Mouse (Mus musculus): ENCODE measurements at regions not wholly inside any gene's neighbourhood (a gene's known extent, or its start where the extent isn't known, plus 50 kb on each side); places are given as distances from the start of the nearest gene placed in this dataset.
A peak's percentile ranks its signal among the peaks of the same experiment; 100 is the strongest.

DNA sequence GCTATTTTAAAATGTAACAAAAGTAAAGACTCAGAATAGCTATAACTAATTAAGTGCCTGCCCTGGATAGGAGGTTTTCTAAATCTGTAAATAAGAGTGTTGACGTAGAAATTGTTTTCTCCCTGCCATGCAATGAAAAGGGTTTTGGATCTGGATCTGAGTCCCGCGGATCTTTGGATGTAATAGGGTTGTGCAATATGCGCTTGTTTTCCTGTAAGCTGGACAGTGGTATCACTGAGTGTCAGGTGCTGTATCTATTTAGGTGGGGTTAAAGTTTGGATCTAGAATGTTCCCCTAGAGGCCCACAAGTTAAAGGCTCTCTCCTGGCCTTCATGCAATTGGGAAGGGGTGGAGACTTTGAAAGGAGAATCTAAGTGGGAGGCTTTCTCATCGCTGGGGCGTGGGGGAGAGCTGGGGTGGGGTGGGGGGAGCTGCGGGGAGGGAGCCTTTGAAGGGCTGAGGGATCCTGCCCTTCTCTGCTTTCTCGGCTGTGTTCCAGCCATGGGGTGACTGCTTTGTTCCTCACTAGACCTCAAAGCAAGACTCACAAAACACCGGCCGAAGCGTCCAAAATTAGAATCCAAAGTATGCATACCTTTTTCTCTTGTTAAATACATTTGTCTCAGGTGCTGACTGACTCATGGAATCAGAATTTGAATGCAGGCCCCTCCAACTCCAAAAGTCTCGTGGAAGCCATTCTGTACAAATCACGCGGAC is 70.0 kb upstream of the Caprin1 start:
- H3K4me3 ChIP-seq (replicated peaks; ENCODE audit: control insufficient read depth, low read depth, low read length): no peak overlapping the region
- TF ChIP-seq POLR2A (IDR thresholded peaks at IDR 0.05; ENCODE audit: borderline replicate concordance, control insufficient read depth, low read depth, low read length) (no peak), CTCF (IDR thresholded peaks at IDR 0.05; ENCODE audit: control insufficient read depth, insufficient read depth, low read length) (no peak)
- peaks cover 4% of the 10 kb centered on the region for H3K4me1 ChIP-seq (ENCODE audit: control insufficient read depth, insufficient read depth, low read length)
- WGBS: 79% methylated on average over 14 of the region's 14 CpGs
- H3K27ac ChIP-seq (ENCODE audit: control insufficient read depth, insufficient read depth, low read depth, low read length, poor library complexity): no peak overlapping the region

DNA sequence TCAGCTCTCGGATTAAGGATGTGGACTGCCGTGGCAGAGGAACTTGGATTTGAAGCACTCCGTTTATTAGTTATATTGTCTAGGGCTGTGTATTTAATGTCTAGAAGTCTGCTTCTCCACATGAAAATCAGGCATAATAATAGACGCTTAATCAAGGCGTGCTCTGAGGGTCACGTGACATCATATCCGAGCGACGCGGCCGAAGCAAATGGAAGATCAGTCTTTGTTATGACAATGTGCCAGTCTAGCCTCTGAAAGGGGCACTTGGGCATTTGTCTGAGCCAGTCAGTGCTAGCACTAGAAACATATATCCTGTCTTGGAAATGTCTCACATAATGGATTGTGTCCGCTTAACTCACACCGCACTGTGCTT is 70.5 kb upstream of the Caprin1 start:
- no peak overlapping the region for H3K4me3 ChIP-seq (replicated peaks; ENCODE audit: control insufficient read depth, low read depth, low read length)
- no peak overlapping the region for H3K27ac ChIP-seq (ENCODE audit: control insufficient read depth, insufficient read depth, low read depth, low read length, poor library complexity)
- H3K4me1 ChIP-seq (ENCODE audit: control insufficient read depth, insufficient read depth, low read length): peaks cover 4% of the 10 kb centered on the region
- WGBS: 91% methylated on average over 13 of the region's 13 CpGs
- TF ChIP-seq CTCF (IDR thresholded peaks at IDR 0.05; ENCODE audit: control insufficient read depth, insufficient read depth, low read length) (no peak), POLR2A (IDR thresholded peaks at IDR 0.05; ENCODE audit: borderline replicate concordance, control insufficient read depth, low read depth, low read length) (no peak)

DNA sequence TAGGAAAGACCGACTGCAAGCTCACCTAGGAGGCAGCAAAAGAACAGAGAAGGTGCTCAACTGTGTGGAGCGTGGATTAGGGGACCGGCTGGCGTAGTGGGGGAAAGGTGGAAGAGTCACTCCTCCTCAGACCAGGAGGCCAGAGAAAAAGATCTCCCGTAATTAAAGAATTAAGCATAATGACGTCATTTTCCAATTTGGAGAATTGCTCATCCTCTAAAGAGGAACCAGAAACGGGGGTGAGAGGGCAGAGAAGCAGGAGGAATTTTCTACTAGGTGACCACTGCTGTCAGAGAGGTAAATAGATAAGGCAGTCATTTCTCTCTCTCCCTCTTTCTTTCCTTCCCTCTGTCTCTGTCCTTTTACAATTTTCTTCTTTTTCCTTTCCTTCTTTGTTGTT is 71.2 kb upstream of the Caprin1 start:
- peaks cover 4% of the 10 kb centered on the region for H3K4me1 ChIP-seq (ENCODE audit: control insufficient read depth, insufficient read depth, low read length)
- TF ChIP-seq CTCF (IDR thresholded peaks at IDR 0.05; ENCODE audit: control insufficient read depth, insufficient read depth, low read length) (no peak), POLR2A (IDR thresholded peaks at IDR 0.05; ENCODE audit: borderline replicate concordance, control insufficient read depth, low read depth, low read length) (no peak)
- H3K27ac ChIP-seq (ENCODE audit: control insufficient read depth, insufficient read depth, low read depth, low read length, poor library complexity): no peak overlapping the region
- no peak overlapping the region for H3K4me3 ChIP-seq (replicated peaks; ENCODE audit: control insufficient read depth, low read depth, low read length)
- WGBS: 59% methylated on average over 7 of the region's 7 CpGs

DNA sequence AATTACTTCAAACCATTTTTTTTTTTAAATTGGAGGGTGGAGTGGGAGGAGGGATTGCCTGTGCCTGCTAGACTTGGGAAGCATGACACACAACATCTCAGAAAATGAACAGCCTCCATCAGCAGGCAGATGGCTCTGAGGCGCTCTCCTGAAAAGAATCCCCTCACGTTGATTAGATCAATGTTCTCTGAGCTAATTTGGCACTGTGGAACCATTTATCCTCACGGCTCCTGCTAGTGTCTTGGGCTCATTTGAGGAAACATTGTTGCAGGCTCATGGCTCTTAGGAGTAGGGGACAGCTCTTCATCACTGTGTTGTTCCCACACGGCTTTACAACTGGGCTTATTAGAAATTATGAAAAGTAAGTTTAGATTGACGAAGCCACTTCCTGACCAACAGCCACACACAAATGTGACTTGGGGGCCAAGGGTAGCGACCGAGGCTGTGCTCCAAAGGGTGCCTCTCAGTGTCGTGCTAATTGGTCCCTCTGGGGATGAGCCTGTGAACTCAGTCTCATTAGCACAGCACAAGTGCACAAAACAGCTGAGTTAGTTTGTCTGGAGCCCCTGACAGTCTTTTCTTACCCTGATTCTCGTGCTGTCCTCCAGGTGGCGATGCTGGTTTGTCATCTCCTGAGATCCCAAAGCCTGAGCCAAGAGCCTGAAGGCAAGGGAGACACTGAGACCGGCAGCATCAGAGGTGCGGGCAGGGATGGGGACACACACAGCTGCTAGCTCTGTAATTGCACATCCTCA is 74.2 kb upstream of the Caprin1 start:
- H3K4me1 ChIP-seq (ENCODE audit: control insufficient read depth, insufficient read depth, low read length): peaks cover 6% of the 10 kb centered on the region
- TF ChIP-seq CTCF (IDR thresholded peaks at IDR 0.05; ENCODE audit: control insufficient read depth, insufficient read depth, low read length) (peak; percentile 91), POLR2A (IDR thresholded peaks at IDR 0.05; ENCODE audit: borderline replicate concordance, control insufficient read depth, low read depth, low read length) (no peak)
- no peak overlapping the region; the same call in 1 of the 2 replicates for H3K27ac ChIP-seq (ENCODE audit: control insufficient read depth, insufficient read depth, low read depth, low read length, poor library complexity)
- WGBS: 20% methylated on average over 12 of the region's 12 CpGs
- no peak overlapping the region for H3K4me3 ChIP-seq (replicated peaks; ENCODE audit: control insufficient read depth, low read depth, low read length)

DNA sequence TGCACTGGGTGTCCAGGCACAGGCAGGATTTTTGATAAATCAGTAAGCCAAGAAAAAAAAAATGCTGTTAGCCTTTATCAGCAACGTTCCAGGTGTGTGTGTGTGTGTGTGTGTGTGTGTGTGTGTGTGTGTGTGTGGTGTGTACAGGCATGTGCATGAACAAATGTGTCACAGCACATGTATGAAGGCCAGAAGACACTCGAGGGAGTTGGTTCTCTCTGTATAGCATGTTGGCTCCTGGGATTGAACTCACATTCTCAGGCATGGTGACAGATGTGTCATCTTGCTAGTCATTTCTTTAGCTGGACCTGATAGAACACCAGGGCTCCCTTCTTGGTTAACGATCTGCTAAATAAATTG is 74.8 kb upstream of the Caprin1 start:
- no peak overlapping the region for H3K4me3 ChIP-seq (replicated peaks; ENCODE audit: control insufficient read depth, low read depth, low read length)
- H3K4me1 ChIP-seq (ENCODE audit: control insufficient read depth, insufficient read depth, low read length): peaks cover 6% of the 10 kb centered on the region
- WGBS: 58% methylated on average over 3 of the region's 3 CpGs
- no peak for TF ChIP-seq POLR2A (IDR thresholded peaks at IDR 0.05; ENCODE audit: borderline replicate concordance, control insufficient read depth, low read depth, low read length)
- no peak for TF ChIP-seq CTCF (IDR thresholded peaks at IDR 0.05; ENCODE audit: control insufficient read depth, insufficient read depth, low read length)
- H3K27ac ChIP-seq (ENCODE audit: control insufficient read depth, insufficient read depth, low read depth, low read length, poor library complexity): no peak overlapping the region

DNA sequence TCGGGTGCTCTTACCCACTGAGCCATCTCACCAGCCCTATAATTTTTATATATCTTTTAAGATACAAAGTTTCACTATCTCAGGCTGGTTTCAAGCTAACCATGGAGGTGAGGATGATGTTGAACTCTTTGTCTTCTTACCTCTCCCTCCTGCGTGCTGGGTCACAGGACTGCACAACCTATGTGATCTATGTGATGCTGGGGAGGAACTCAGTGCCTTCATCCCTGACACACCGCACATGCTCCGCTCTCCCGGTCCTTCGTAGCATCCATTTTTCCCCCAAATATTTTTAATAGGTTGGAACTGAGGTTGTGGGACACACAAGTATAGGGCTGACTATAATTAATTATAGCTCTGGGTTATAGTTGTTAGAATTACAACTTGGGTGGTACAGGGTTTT is 75.9 kb upstream of the Caprin1 start:
- 87% methylated on average over 6 of the region's 6 CpGs for WGBS
- Histone ChIP-seq H3K27ac (ENCODE audit: control insufficient read depth, insufficient read depth, low read depth, low read length, poor library complexity) (no peak overlapping the region), H3K4me3 (replicated peaks; ENCODE audit: control insufficient read depth, low read depth, low read length) (no peak overlapping the region), H3K4me1 (ENCODE audit: control insufficient read depth, insufficient read depth, low read length) (peaks cover 6% of the 10 kb centered on the region)
- TF ChIP-seq CTCF (IDR thresholded peaks at IDR 0.05; ENCODE audit: control insufficient read depth, insufficient read depth, low read length): no peak
- TF ChIP-seq POLR2A (IDR thresholded peaks at IDR 0.05; ENCODE audit: borderline replicate concordance, control insufficient read depth, low read depth, low read length): no peak

DNA sequence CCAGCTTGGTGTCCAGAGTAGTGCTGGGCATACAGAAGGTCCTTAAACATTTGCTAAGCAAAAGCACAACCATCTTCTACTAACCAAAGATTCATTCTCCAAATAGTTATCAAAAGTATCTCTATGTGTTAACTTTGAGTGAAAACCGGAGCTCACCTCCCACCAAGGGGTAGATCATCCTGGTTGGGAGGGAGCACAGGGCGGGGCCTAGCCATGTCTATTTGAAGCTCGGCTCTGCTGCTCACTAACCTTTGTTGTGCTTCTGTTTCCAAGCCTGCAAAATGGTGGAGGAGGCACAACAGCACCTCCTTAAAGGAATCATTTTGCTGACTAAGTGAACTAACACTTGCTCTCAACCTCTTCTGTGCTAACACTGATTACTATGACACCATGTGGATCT is 77.0 kb upstream of the Caprin1 start:
- no peak overlapping the region for H3K4me3 ChIP-seq (replicated peaks; ENCODE audit: control insufficient read depth, low read depth, low read length)
- no peak for TF ChIP-seq POLR2A (IDR thresholded peaks at IDR 0.05; ENCODE audit: borderline replicate concordance, control insufficient read depth, low read depth, low read length)
- no peak for TF ChIP-seq CTCF (IDR thresholded peaks at IDR 0.05; ENCODE audit: control insufficient read depth, insufficient read depth, low read length)
- 59% methylated on average over 3 of the region's 3 CpGs for WGBS
- H3K27ac ChIP-seq (ENCODE audit: control insufficient read depth, insufficient read depth, low read depth, low read length, poor library complexity): no peak overlapping the region
- peaks cover 6% of the 10 kb centered on the region for H3K4me1 ChIP-seq (ENCODE audit: control insufficient read depth, insufficient read depth, low read length)

DNA sequence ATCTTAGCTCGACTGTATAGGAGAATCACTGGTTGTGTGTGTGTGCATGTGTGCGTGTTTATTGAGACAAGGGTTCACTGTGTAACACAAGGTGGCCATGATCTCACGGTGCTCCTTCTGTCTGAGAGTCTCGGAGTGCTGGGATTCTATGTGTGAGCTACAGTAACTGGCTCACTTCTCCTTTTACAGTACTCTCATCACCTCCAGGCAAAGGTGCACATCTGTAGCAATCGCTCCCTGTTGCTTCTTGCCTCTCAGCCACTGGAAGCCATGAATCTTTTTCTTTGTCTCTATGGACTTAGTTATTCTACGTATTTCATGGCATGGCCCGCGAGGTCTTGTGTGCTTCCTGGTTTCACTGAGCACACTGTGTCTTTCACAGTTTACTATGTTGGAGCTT is 78.3 kb upstream of the Caprin1 start:
- WGBS: 86% methylated on average over 8 of the region's 8 CpGs

More for the DNA sequence above, 78.3 kb upstream of the Caprin1 start:
- no peak for TF ChIP-seq CTCF (IDR thresholded peaks at IDR 0.05; ENCODE audit: control insufficient read depth, insufficient read depth, low read length)
- no peak for TF ChIP-seq POLR2A (IDR thresholded peaks at IDR 0.05; ENCODE audit: borderline replicate concordance, control insufficient read depth, low read depth, low read length)
- H3K27ac ChIP-seq (ENCODE audit: control insufficient read depth, insufficient read depth, low read depth, low read length, poor library complexity): no peak overlapping the region
- H3K4me1 ChIP-seq (ENCODE audit: control insufficient read depth, insufficient read depth, low read length): peaks cover 6% of the 10 kb centered on the region
- no peak overlapping the region for H3K4me3 ChIP-seq (replicated peaks; ENCODE audit: control insufficient read depth, low read depth, low read length)
